18 mouse cellular contexts compared by ENCODE assay signal in genomic region chr3:157866251-157866650, GRCm38 (mm10). TPM values are rescaled to one million over a fixed set of nuclear protein-coding genes. Genes with fewer than 3 reads are reported as not detected.
"Had no signal": no experiment of that assay in that cellular context is flagged by ENCODE, and none has a peak within 500 bp of the region (broad histone marks: within the 10 kb centered on the region; RNA-seq: fewer than 3 reads in every experiment).

No protein-coding gene starts in this region.

- H3K4me3 ChIP-seq: limb, embryonic 15.5 days; liver, embryonic 12.5 days; midbrain, embryonic 10.5 days; neural tube, embryonic 12.5 days had no signal

- H3K9me3 ChIP-seq: limb, embryonic 15.5 days; liver, embryonic 12.5 days; midbrain, embryonic 10.5 days; neural tube, embryonic 12.5 days had no signal

- H3K4me1 ChIP-seq: limb, embryonic 15.5 days; liver, embryonic 12.5 days; midbrain, embryonic 10.5 days; neural tube, embryonic 12.5 days had no signal

- H3K4me2 ChIP-seq: limb, embryonic 15.5 days; liver, embryonic 12.5 days; lung, embryonic 14.5 days; neural tube, embryonic 12.5 days had no signal

- H3K36me3 ChIP-seq: limb, embryonic 15.5 days; liver, embryonic 12.5 days; midbrain, embryonic 10.5 days; neural tube, embryonic 12.5 days had no signal

- H3K9ac ChIP-seq: limb, embryonic 15.5 days; liver, embryonic 12.5 days; lung, embryonic 14.5 days; neural tube, embryonic 12.5 days had no signal

- ATAC-seq: hindbrain, embryonic 16.5 days; inflammation-experienced regulatory T-cells, adult 6 months; liver, embryonic 12.5 days had no signal

- DNase-seq: layer of hippocampus, adult 9-11 months; layer of hippocampus, postnatal 36 days; lung, embryonic 14.5 days; lung, postnatal 10 days; lung, postnatal 4 days; midbrain, embryonic 14.5 days; right cerebral cortex, adult 18-20 months; right cerebral cortex, postnatal 25 days; spleen, adult 18-20 months; thymus, adult 18-20 months; thymus, postnatal 14 days had no signal

- H3K27me3 ChIP-seq: limb, embryonic 15.5 days; liver, embryonic 12.5 days; neural tube, embryonic 12.5 days had no signal

- H3K27ac ChIP-seq: limb, embryonic 15.5 days; liver, embryonic 12.5 days; midbrain, embryonic 10.5 days; neural tube, embryonic 12.5 days had no signal

RNA-seq across cellular contexts. Expression of gene Cth, which starts 58.6 kb away (rescaled TPM):
- total RNA-seq: neutrophil, adult 5-6 weeks had no signal
- polyA plus RNA-seq: inflammation-experienced regulatory T-cells, adult 6 months had no signal
